Mouse (Mus musculus): ENCODE measurements around the gene Dtx3.
A peak's percentile ranks its signal among the peaks of the same experiment; 100 is the strongest.

Gene Dtx3

DNA sequence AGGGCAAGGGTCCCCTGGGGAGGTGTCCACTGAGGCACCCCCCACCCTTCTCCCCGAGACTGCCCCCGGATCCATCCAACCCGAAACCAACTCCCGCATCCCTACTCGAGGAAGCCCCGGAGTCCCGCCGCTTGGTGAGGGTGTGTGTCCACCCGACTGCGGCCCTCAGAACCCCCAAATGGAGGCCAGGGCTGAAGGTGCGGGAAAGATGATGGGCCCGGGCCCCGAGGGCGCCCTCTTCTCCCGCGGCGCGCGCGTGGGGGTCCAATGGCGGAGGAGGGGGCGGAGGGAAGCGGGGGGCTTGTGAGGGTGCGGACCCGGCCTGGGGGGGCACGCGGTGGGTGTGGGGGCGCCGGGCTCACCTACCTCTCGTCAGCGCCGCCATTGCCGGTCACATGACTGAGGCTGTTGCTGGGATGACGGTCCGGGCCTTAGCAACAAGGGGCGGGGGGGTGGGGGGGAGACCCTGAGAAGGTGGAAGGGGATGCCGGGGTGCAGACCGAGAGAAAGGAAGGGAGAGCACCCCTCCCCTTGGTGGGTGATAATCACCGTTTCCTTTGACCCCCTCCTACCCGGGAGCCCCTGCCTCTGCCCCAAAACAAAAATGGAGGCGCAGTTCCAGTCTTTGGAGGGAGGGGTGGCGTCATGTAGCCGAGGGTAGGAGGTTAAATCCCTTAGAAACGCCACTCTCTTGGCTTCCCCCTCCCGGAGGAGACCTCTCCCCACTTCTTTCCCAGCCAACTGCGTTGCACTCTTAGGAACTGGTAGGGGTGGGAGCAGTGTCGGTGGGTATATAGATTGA, at the start of gene Dtx3:
TSS of gene Dtx3 (minus strand) at position 401 of the 802 bp plus-strand sequence.
- peak; percentile 44 for DNase-seq (ENCODE audit: low spot score)

DNA sequence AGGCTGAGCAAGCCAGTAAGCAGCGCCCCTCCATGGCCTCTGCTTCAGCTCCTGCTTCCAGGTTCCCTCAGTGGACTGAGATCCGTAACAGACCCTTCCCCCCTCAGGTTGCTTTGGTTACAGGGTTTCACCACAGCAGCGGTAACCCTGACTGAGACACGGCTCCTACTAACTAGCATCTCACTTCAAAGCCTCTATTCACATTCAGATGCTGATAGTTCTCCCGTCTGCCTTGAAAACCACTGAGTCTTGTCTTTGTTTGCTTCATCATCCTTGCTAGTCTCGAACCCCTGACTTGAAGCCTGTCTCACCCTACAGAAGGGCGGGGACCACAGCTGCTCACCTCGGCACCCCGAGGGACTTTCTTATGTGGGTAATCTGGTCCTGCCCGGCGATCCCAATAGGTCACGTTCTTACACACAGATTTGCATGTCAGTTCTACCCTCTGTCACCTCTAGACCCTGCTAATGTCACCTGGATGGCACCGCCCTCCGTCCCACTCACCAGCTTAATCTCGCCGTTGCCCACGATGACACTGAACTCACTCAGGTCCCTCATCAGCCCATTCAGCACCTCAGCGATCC, 42.8 kb upstream of the Dtx3 start:
- no peak for DNase-seq (ENCODE audit: low spot score)

DNA sequence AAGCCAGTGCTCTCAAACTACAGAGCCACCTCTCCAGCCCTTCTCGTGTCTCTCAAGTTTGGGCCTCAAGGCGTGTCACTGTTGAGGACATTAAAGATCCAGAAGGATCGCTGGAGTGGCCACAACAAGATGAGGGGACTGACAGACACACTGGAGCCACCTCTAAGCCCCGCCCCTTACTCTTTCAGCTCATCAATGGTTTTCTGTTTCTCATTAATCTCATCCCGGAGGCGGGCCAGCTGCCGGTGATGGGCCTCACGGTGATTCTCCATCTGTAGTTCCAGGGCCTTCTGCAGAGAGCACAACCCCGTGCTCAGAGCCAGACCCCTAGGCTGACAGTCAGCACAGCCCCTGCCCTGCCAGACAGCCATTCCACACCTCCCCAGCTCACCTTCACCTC, 41.0 kb upstream of the Dtx3 start:
- DNase-seq (ENCODE audit: low spot score): no peak

DNA sequence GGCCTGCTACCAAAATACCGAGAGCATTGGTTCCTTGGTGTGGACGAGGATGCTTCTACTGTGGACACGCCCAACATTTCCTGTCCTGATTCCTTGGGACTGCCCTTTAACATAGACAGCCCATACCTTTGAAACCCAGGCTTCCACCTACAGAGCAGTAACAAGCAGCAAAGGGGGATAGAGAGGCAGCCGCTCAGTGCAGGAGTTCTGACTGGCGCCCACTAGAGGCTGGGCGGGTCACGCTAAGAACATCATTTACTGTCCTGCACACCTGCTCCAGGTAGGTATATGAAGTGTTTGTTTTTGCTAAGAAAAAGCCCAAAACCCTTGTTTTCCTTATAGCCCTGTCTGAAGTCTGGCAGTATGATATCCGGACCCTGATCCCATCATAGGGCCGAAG, 37.6 kb upstream of the Dtx3 start:
- DNase-seq (ENCODE audit: low spot score): no peak

DNA sequence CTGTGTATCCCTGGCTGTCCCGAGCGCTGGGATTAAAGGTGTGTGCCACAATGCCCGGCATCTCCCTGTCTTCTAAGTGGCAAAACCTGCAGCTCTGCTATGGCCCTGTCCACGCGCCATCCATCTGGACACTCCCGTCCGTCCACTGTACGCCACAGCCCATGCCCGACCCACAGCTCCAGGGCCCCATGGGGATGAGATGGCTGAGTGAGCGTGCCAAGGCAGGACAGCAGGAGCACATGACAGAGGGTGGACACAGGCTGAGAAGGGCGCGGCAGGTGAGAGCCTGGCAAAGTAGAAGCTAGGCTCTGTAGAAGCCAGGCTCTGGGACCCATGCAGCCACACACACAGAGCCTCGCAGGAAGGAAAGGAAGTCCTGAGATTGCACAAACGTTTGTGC, 36.2 kb upstream of the Dtx3 start:
- DNase-seq (ENCODE audit: low spot score): no peak

DNA sequence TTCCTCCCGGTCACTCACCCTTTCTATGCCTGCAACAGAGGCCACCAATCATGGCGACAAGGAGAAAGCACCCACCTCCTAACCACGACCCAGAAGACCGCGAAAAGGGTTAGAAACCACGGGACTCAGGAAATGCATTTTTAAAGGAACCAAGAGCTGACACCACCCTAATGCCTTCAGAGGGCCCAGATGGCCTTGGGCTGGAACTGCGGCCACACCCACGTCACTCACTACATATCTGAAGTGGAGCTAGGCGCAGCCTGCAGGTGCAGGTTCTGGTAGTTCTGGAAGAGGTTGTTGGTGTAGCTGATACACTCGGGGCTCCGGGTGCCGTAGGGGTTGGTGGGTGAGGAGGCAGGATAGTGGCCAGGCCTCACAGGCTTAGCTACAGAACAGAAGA, 35.2 kb upstream of the Dtx3 start:
- DNase-seq (ENCODE audit: low spot score): no peak

DNA sequence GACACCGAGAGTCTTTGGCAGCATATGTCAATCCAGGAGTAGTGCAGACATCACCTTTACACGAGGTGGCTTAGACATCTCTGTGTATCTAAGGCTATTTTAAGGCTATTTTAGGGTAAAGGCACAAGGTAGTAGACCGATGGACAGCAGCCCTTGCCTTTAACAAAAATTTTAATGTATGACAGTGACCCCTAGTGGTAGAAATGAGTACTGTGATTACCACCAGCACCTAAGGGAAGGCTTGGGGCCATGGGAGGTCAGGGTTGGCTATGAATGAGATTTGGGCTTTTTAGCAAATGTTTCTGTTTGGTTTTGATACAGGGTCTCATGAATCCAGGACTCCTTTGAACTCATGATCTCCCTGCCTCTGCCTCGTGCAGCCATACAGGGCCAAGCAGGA, 33.4 kb upstream of the Dtx3 start:
- no peak for DNase-seq (ENCODE audit: low spot score)

DNA sequence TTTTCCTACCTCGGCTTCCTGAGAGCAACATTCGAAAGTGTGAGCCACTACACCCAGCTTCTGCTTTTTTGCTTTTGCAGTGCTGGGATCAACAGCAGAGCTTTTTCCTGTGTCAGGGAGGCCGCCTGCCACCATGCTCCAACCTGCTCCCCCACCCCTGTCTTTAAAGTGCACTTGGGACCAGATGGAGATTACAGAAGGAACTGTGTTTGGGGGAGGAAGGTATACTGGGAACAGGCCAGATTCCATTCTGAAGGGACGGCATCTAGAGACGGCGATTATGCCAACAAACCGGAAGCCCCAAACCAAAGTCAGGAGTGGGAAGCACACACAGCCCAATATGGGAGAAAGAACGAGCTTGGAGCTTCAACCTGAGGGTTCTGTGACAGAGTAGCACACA, 31.6 kb upstream of the Dtx3 start:
- DNase-seq (ENCODE audit: low spot score): no peak

DNA sequence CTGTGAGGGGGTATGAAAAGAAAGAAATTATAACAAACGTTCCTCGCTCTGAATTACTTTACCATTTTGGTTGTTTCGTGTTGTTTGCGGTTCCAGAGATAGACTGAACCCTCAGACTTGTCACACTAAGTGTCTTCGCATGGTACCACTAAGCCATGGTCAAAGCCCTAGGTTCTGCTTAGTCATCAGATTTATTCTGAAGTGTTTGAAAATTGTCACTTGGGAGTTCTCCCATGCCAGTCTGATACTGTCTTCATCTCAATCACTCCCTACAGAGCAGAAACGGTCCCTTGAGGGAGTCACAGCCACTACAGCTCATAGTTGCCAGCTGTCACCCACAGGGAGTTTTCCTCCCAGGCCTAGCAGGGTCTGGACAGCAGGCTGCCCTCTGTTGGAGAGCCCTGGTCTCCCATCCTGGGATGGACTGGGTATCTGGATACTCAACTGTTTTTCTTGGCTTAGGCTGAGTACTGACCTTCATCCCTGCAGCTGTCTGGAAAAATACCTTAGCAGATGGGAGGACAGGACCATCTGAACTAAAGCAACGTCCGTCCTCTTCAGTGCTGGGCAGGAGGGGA, 30.9 kb upstream of the Dtx3 start:
- DNase-seq (ENCODE audit: low spot score): peak; percentile 54

DNA sequence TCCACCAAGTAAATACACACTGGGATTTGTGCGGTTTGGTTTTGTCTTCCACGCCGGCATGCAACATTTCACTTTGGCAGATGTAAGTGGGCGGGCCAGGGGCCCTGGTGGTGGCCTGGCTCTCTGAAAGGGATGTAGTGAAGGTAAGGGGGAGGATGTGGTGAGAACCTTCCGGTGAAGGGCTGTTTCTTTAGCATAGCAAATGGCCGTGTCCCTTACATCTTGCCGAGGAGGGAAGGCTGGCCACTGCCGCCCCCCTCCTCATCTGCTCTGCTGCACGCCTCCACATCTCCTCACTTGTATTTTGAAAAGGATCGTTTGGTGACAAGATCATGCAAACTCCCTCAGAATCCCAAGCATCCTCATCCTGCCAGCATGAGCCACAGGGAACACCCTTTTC, 30.2 kb upstream of the Dtx3 start:
- no peak for DNase-seq (ENCODE audit: low spot score)

DNA sequence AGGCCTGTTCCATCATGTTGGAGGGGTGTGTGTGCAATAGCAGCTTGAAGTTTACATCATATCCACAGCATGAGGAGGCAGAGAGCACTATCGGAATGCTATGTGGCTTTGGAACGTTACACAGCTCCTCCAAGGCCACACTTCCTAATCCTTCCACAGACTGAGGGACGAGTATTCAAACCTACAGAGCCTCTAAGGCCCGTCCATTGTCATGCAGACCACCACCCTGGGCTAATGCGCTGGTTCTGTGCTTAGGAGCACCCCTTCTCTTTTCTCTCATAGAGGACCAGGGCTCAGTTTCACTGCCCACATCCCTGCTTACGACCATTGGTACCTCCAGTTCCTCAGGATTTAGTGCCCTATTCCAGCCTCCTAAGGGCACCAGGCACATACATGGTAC, 29.7 kb upstream of the Dtx3 start:
- DNase-seq (ENCODE audit: low spot score): no peak

DNA sequence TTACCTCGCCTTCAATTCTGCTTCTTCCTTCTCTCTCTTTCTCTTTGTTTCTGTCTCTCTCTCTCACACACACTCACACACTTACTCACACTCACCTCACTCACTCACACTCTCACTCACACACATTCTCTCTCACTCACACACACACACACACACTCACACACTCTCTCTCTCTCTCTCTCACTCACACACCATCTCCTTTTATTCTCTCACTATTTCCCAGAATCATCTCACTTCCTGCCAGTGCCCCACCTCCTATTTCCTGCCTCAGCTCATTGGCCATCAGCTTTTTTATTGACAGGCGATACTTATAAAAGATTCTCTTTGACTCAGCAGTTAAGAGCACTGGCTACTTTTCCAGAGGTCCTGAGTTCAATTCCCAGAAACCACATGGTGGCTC, 22.8 kb upstream of the Dtx3 start:
- DNase-seq (ENCODE audit: low spot score): no peak

DNA sequence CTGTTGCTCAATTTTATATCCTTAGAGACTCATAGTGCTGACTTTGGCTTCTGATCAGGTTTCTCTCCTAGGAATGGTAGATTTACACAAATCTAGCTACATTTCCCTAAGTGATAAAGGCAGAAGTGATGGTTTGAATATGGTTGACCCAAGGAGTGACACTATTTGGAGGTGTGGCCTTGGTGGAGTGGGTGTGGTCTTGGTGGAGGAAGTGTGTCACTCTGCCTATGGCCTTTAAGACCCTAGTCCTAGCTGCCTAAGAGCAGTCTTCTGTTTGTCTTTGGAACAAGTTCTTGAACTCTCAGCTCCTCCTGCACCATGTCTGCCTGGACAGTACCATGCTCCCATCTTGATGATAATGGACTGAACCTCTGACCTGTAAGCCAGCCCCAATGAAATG, 21.6 kb upstream of the Dtx3 start:
- no peak for DNase-seq (ENCODE audit: low spot score)

DNA sequence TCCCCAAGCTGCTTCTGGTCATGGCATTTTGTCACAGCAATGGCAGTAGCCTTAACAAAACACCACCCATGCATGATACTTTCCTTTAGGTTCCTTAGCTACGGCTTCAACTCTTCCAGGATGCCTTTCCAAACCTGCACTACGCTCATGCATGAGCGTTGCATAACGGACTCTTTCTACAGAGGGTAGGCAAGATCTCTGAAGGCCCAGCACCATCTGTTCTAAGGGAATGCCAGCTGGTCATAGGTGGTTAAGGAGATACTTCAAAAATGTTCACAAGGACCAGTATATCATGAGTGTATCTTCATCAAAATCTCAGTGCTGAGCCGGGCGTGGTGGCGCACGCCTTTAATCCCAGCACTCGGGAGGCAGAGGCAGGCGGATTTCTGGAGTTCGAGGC, 20.9 kb upstream of the Dtx3 start:
- no peak for DNase-seq (ENCODE audit: low spot score)

DNA sequence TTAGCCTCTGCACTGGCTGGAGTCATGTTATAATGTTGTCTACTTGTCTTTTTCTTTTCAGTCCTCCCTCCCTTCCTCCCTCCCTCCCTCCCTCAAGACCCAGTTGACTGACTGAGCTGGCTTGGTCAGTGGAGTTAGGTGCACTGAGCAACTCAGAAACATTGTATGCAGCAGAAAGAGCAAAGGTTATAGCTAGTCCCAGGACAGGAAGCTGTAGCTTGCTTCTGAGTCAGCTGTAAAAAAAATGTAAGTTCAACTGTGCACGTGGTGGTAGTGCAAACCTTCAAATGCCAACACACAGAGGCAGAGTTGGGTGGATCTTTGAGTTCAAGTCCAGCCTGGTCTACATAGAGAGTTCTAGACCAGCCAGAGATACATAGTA, 18.9 kb upstream of the Dtx3 start:
- no peak for DNase-seq (ENCODE audit: low spot score)

DNA sequence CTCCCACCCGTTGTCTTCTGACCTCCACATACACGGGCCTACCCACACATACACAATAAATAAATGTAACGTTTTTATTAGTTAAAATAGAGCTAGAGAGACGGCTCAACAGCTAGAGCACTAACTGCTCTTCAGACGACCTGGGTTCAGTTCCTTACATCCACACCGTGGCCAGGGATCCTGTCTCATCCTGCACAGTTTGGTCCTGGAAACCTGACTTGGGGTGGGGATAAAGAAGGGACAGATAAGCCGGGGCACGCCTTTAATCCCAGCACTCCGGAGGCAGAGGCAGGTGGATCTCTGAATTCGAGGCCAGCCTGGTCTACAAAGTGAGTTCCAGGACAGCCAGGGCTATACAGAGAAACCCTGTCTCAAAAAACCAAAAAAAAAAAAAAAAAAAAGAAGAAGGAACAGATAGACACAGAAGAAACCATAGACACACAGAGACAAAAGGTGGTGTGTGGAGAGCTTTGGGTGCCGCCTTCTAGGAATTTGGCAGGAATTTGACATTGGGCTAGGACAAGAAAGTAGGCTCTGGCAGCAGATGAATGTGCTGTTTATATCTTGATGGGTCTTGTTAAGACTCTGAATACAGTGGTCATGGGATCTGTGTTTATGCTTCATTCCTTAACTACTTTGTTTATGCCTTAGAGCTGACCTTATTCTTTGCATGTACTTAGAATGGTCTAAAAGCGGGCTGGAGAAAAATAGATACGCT, 18.3 kb upstream of the Dtx3 start:
- DNase-seq (ENCODE audit: low spot score): no peak

DNA sequence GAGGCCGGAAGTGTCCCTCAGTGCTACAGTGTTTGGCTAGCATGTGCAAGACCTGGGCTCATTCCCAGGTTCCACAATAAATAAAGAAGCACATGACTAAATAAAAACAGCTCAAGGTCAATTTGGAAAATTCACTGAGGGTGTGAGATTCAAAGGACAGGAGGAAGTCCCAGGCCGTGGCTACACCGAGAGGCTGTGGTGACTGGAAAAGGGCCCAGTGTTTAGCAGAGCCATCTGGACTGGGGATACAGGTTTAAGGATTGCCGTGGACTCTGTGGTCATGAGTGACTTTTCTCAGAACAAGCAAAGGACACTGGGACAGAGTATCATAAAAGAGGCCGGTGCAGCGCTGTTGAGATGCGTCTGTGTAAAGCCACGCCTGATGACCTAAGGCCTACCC, 17.7 kb upstream of the Dtx3 start:
- no peak for DNase-seq (ENCODE audit: low spot score)

DNA sequence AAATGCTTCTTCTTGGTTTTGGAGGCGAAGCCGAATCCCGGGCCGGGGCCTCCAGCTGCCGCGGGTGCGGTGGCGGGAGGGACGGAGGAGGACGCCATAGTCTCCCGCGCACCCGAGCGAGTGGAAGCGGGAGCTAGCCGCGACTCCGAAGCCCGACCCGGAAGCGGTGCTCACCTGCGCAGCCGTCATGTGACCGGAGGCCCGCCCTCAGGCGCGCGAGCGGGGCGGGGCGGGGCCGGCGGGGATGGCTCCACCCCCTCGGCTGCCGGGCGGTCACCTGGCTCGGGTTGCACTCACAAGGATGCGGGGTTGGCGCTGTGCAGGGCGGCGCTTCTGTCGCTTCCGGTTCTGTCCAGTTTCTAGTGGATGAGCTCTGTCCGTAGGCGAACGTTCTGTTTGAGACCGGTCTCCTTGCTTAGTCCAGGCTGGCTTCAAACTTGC, 15.9 kb upstream of the Dtx3 start, which contains the start of gene Pip4k2c:
TSS of gene Pip4k2c (minus strand) at position 172 of the 441 bp plus-strand sequence.
- DNase-seq (ENCODE audit: low spot score): peak; percentile 93

DNA sequence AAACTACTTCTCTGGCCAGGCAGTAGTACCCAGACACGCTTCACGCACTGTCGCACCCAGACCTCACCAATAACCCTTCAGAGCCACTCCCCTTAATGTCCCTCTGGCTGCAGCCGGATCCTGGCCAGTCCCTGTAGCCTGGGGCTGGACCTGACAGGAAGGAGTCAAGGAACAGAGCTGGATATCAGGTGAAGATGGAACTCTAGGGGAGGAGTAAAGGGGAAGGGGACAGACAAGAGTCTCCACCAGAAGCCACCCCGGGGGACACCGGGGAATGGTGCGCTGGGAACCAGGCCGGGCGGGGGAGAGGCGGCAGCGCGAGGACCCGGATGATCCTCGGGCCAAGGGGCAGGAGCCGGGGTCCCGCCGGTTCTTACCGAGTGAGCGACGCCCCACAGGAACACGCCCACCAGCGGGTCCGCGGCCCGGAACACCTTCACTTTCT, 15.5 kb upstream of the Dtx3 start:
- DNase-seq (ENCODE audit: low spot score): peak; percentile 28

DNA sequence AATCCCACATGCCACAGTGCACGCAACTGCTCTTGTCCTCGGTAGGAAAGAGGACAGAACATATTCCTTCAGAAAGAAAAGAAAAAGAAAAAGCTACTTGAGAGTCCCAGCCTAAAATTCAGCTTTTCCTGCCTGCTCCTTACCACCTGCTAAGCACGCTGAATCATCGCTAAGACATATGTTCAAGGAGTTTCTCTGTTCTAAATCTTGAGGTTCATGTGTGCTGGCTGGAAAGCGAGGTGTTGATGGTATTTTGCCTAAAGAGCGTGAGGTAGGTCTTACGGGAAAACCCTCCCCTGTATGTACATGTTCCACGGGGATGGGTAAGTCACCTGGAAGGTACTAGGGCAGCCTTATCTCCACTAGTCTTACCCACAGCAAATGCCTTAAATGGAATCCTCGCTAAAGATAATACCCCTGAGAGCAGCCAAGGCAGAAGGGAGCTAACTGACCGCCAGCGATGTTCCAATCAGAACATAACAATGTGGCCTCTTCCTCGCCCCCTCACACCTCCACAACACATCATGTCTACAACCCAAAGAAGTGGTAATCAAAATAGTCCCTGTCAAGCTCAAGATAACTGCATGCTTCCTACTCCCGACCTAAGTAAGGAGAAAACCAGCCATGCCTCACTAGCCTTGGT, 14.5 kb upstream of the Dtx3 start:
- DNase-seq (ENCODE audit: low spot score): no peak

DNA sequence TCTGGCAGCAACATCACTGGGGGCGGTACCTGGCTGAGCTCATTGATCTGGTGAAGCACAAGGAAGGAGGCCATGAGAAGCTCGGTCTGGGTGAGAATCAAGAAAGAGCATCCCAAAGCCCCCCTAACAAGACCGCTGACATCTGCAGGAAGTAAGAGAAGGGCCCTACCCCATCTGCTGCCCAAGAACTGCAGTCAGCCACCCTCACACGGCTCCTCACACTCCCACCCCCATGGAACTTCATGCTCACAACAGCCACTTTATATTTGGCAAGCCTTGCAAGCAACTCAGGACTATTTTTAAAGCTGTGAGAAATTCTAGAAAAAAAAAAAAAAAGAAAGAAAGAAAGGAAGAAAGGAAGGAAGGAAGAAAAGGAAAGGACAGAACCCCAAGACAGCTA, 13.4 kb upstream of the Dtx3 start:
- DNase-seq (ENCODE audit: low spot score): no peak

DNA sequence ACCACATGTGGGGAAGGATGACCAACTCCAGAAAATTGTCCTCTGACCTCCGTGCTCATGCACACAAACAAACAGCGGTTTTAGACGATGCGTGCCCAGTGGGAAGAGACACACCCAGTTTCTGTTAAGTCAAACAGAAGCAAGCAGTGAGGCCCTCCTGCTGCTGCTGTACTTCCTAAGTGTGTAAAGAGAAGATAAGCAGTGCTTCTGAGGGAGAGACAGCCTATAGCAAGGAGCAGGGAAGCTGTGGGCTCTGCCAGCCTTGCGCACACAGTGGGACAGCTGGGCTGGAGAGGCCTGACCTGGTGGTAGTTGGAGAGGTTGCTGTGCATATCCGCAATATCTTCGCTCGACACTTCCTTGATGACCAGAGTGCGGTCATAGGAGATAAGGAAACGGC, 9.8 kb upstream of the Dtx3 start:
- DNase-seq (ENCODE audit: low spot score): no peak

All from ovary, postnatal 36 days (tissue).